ENCODE assay signal across 8 mouse cellular contexts in genomic region chr11:50602356-50603081, GRCm38 (mm10). TPM values are rescaled to one million over a fixed set of nuclear protein-coding genes. Genes with fewer than 3 reads are reported as not detected.
DNase-seq lines count a peak whose midpoint lies in the region; ATAC-seq and TF ChIP-seq lines count a peak whose summit lies in the region.

No protein-coding gene starts in this region.

- peak overlapping the region; percentile 93 for H3K4me2 ChIP-seq in intestine, embryonic 16.5 days (ENCODE audit: low read depth, low read length)
- peak overlapping the region; percentile 80 for H3K4me2 ChIP-seq in lung, embryonic 16.5 days (ENCODE audit: low read depth, low read length)

- ATAC-seq in intestine, embryonic 16.5 days = peak; percentile 39
- ATAC-seq in lung, embryonic 16.5 days (ENCODE audit: low read depth) = peak; percentile 61
- no peak for ATAC-seq in megakaryocyte progenitor cell, adult 5-6 weeks (replicated peaks; ENCODE audit: poor library complexity)

- peak in 1 of 2 experiments; percentile 30 for DNase-seq in layer of hippocampus, adult 2 months (ENCODE audit: low spot score in 2 of 2)
- no peak for DNase-seq in layer of hippocampus, postnatal 14 days (ENCODE audit: low spot score in 2 of 2)
- peak; percentile 62 to 71 for DNase-seq in cerebellum, postnatal 14 days
- DNase-seq in gastrocnemius, postnatal 25 days = peak; percentile 25
- peak; percentile 40 for DNase-seq in right cerebral cortex, postnatal 25 days

- under 1% methylated on average over 59 of the region's 59 CpGs for WGBS in intestine, embryonic 16.5 days
- under 1% methylated on average over 59 of the region's 59 CpGs for WGBS in lung, embryonic 16.5 days

- 0 out of 2 replicates have a peak, but pooled peaks have one; percentile 24 for TF ChIP-seq CTCF in layer of hippocampus, adult 2 months (conservative IDR thresholded peaks at IDR 0.05)

- H3K9ac ChIP-seq in intestine, embryonic 16.5 days (ENCODE audit: low read depth, low read length) = peak overlapping the region; percentile 68
- H3K9ac ChIP-seq in lung, embryonic 16.5 days (ENCODE audit: low read length) = peak overlapping the region; percentile 62

- no peaks in the 10 kb centered on the region for H3K36me3 ChIP-seq in intestine, embryonic 16.5 days (ENCODE audit: control insufficient read depth, insufficient read depth, low read length)
- H3K36me3 ChIP-seq in lung, embryonic 16.5 days (ENCODE audit: control insufficient read depth, insufficient read depth, low read length) = no peaks in the 10 kb centered on the region

- H3K27me3 ChIP-seq in intestine, embryonic 16.5 days (replicated peaks; ENCODE audit: control insufficient read depth, insufficient read depth, low read length) = peaks cover 50% of the 10 kb centered on the region
- H3K27me3 ChIP-seq in lung, embryonic 16.5 days (ENCODE audit: control insufficient read depth, insufficient read depth, low read depth, low read length) = peaks cover 57% of the 10 kb centered on the region

- H3K27ac ChIP-seq in layer of hippocampus, adult 2 months = peak overlapping the region; percentile 53
- peak overlapping the region; percentile 33; the same call in 1 of the 2 replicates for H3K27ac ChIP-seq in intestine, embryonic 16.5 days (ENCODE audit: low read length)
- H3K27ac ChIP-seq in lung, embryonic 16.5 days (ENCODE audit: low read length) = no peak overlapping the region

- no peaks in the 10 kb centered on the region for H3K9me3 ChIP-seq in intestine, embryonic 16.5 days (ENCODE audit: control insufficient read depth, low read length)
- H3K9me3 ChIP-seq in lung, embryonic 16.5 days (ENCODE audit: control insufficient read depth, low read length) = no peaks in the 10 kb centered on the region

- H3K4me3 ChIP-seq in layer of hippocampus, adult 2 months = peak overlapping the region; percentile 64
- H3K4me3 ChIP-seq in intestine, embryonic 16.5 days (ENCODE audit: low read length) = peak overlapping the region; percentile 69
- peak overlapping the region; percentile 57 for H3K4me3 ChIP-seq in lung, embryonic 16.5 days (ENCODE audit: low read length)

- peaks cover 19% of the 10 kb centered on the region for H3K4me1 ChIP-seq in intestine, embryonic 16.5 days (ENCODE audit: control insufficient read depth, insufficient read depth, low read length)
- peaks cover 11% of the 10 kb centered on the region for H3K4me1 ChIP-seq in lung, embryonic 16.5 days (replicated peaks; ENCODE audit: control insufficient read depth, insufficient read depth, low read length)

RNA-seq across cellular contexts. Expression of gene Adamts2, which starts 0.6 kb away (rescaled TPM):
- 10 to 100 TPM; 14.5 to 15.4 TPM for total RNA-seq in layer of hippocampus, adult 2 months (2021)
- total RNA-seq in layer of hippocampus, postnatal 14 days (2021) = 1 to 10 TPM; 6.3 to 8.3 TPM
- 10 to 100 TPM; 15.1 to 16.4 TPM for total RNA-seq in gastrocnemius, postnatal 25 days (2021)
- polyA plus RNA-seq in intestine, embryonic 16.5 days (2015; fragmentation: Nextera tagmentation; extraction: Ambion mirVana) = 6.5 and 7.8 TPM in 2 replicates
- 14.0 and 16.3 TPM in 2 replicates for polyA plus RNA-seq in lung, embryonic 16.5 days (2015; fragmentation: Nextera tagmentation; extraction: Ambion mirVana)
- total RNA-seq in megakaryocyte progenitor cell, adult 5-6 weeks (2015) = 0.17 TPM in 1 of 2 replicates, not detected in the other
- total RNA-seq in megakaryocyte progenitor cell, adult 5-6 weeks (2017) = not detected in 2 replicates

Comparison
In these comparisons a context has a peak if more than half of its experiments do, and no peak if none do; other contexts are left out.
1. DNase-seq: peak in cerebellum, postnatal 14 days (2 of 2), gastrocnemius, postnatal 25 days (single experiment) and right cerebral cortex, postnatal 25 days (single experiment); none in layer of hippocampus, postnatal 14 days (0 of 2).
2. RNA of gene Adamts2, which starts 0.6 kb away (total RNA-seq): 15.1 to 16.4 TPM in gastrocnemius, postnatal 25 days, 14.5 to 15.4 TPM in layer of hippocampus, adult 2 months and 6.3 to 8.3 TPM in layer of hippocampus, postnatal 14 days; 0.17 TPM in megakaryocyte progenitor cell, adult 5-6 weeks; every median in the first group is over 4 times any median in the second.
3. Peak in every context shown above with its lines, with median percentiles within 50 percentile points of each other: H3K4me3 ChIP-seq.